Mouse (Mus musculus) urinary bladder, postnatal 36 days (tissue): ENCODE measurements around the gene Ttc28.

ENCODE experiments used
- DNase-seq, 2 experiments: peaks; one replicate each; pipeline ENCODE4 v3.0.0; 2022; ENCODE audit warnings: low spot score in 2 of 2, mixed read lengths in 1 of 2

The Ttc28 gene

GRCm38 (mm10) chr5:111213935-111214450 is 334.4 kb downstream of the Ttc28 start:
- no peak for DNase-seq

GRCm38 (mm10) chr5:111214890-111215289 is 335.3 kb downstream of the Ttc28 start:
- DNase-seq: no peak

GRCm38 (mm10) chr5:111215722-111216121 is 336.1 kb downstream of the Ttc28 start:
- DNase-seq: no peak

- DNase-seq: no peak
These were observed 336.6 kb downstream of the Ttc28 start for GRCm38 (mm10) chr5:111216166-111216565.

- no peak for DNase-seq
These were observed 338.0 kb downstream of the Ttc28 start for GRCm38 (mm10) chr5:111217447-111218110.

- DNase-seq: no peak
These were observed 338.7 kb downstream of the Ttc28 start for GRCm38 (mm10) chr5:111218111-111218891.

- no peak for DNase-seq
These were observed 339.4 kb downstream of the Ttc28 start for GRCm38 (mm10) chr5:111218998-111219397.

GRCm38 (mm10) chr5:111220679-111221380 is 341.2 kb downstream of the Ttc28 start:
- no peak for DNase-seq

- DNase-seq: no peak
These were observed 343.2 kb downstream of the Ttc28 start for GRCm38 (mm10) chr5:111222820-111223219.

GRCm38 (mm10) chr5:111225306-111225705 is 345.7 kb downstream of the Ttc28 start:
- DNase-seq: no peak

GRCm38 (mm10) chr5:111226486-111226885 is 346.9 kb downstream of the Ttc28 start:
- DNase-seq: no peak

GRCm38 (mm10) chr5:111227850-111228249 is 348.2 kb downstream of the Ttc28 start:
- DNase-seq: no peak

- DNase-seq: peak; percentile 31 to 32
These were observed 348.9 kb downstream of the Ttc28 start for GRCm38 (mm10) chr5:111228302-111229040.

GRCm38 (mm10) chr5:111229041-111229394 is 349.4 kb downstream of the Ttc28 start:
- DNase-seq: no peak

- peak in 1 of 2 experiments; percentile 25 for DNase-seq
These were observed 350.1 kb downstream of the Ttc28 start for GRCm38 (mm10) chr5:111229671-111230070.

- DNase-seq: no peak
These were observed 351.4 kb downstream of the Ttc28 start for GRCm38 (mm10) chr5:111231044-111231443.

GRCm38 (mm10) chr5:111231769-111232168 is 352.2 kb downstream of the Ttc28 start:
- DNase-seq: no peak

- no peak for DNase-seq
These were observed 353.6 kb downstream of the Ttc28 start for GRCm38 (mm10) chr5:111233022-111233709.

GRCm38 (mm10) chr5:111235131-111235530 is 355.5 kb downstream of the Ttc28 start:
- peak in 1 of 2 experiments; percentile 66 for DNase-seq

GRCm38 (mm10) chr5:111237176-111237636 is 357.6 kb downstream of the Ttc28 start:
- no peak for DNase-seq

GRCm38 (mm10) chr5:111239223-111239622 is 359.6 kb downstream of the Ttc28 start:
- DNase-seq: no peak
